Mouse (Mus musculus): ENCODE data around the gene Plcxd3. TPM values are rescaled to one million over a fixed set of nuclear protein-coding genes. Genes with fewer than 3 reads are reported as not detected.

Gene Plcxd3
- 10 to 100 TPM; 31.2 to 35.9 (median 34.6) TPM for total RNA-seq (2022)

DNA sequence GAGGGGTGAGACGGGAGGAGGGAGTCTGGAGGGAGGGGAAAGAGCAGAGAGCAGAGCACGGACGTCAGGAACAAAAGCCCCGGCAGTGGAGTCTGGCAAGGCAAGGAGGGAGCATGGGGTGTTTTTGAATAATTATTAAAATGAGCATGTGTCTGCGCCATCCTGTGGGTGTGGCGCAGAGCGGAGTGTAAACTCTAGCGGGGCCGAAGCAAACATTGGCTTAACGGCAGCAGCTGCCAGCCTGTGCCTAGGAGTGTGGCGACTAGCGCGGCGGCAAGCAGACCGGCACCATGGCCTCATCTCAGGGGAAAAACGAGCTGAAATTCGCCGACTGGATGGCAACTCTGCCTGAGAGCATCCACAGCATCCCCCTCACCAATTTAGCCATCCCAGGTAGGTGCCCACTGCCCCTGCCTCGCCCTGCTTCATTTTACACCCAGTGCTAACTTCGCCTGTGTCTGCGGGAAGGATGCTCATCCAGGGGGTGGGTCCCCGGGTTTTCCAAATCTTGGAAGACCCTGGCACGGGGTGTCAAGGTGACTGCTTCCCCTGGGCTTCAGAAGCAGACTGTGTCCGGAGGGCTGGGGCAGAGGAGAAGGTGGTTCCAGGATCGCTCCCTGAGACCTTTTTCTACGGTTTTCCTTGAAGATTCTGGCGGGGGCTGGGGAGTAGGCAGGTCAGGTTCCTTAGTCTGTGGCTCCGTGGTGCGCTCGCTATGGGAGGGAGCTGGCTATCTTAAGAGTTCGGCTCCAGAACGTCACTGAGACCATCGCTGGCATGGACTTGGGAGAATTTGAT is at the start of gene Plcxd3:
Gene Plcxd3 (plus strand): TSS at position 69 of the 798 bp plus-strand sequence.
- peak in 1 of 2 experiments; percentile 28 for DNase-seq (ENCODE audit: low spot score in 2 of 2)

DNA sequence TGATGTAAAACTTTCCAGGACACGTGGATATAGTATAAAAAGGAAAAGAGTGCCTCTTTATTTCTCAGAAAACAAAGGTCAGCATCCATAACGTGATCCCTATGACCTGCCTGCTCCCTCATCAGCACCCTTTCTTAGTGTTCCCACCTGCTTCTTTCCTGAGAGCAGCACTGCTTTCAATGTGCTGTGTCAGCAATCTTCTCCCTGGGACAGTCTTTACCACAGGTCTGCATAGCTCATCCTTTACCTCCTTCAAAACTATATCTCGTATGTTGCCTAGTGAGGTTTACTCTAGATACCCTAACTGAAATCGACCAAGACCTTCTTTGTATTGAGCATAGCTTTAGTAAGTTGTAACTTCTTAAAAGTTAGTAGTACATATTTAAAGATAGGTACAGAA is 43.4 kb upstream of the Plcxd3 start:
- DNase-seq (ENCODE audit: low spot score in 2 of 2): no peak

DNA sequence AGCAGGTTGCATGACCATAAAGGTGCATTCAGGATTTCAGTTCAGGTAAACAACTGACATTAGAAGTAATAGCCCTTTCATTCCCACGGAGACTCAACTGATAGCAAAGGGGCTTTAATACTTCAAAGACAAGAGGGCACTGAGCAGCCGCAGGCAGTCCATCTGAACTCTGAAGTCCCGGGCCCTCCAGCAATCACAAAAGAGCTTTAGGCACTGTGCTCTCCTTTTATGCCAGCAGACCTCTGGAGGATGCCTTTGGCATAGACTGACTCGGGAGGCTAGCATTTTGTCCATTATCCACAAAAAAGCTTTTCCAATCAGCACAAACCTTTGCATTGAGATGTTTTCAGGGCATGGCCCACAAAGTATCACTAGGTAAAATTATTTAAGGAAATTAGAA is 33.7 kb upstream of the Plcxd3 start:
- DNase-seq (ENCODE audit: low spot score in 2 of 2): no peak

DNA sequence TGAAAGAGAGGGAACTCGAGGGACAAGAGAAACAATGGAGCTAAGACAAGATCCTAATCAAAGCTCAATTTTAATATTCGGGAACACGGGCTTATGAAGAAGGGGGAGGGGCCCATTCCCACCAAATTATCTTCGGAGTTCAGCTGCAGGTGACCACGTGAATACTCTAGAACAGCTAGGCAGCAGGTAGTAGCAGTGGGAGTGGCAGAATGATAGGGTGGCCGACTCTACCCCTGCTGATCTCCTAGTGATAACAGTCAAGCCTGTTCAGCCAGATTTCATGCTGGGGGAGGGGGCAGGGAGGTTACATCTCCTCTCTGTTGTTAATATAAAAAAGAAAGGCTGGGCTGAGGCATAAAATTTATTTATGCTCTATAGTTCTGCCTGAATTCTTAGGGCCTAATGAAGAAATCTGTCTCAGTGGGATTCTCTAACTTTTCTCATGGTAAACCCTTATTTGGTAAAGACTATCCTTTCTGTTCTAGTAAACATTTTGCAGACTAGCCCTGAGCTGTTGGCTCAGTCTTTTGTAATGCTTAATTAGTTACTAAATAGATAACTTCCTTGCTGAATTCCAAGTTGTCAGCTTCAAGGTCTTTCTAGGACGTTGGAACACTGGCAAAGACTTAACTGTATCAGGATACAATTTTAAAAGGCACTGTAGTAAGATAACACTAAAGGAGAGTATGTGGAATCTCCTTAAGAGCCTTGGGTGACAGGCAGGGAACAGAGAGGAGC is 26.3 kb upstream of the Plcxd3 start:
- no peak for DNase-seq (ENCODE audit: low spot score in 2 of 2)

DNA sequence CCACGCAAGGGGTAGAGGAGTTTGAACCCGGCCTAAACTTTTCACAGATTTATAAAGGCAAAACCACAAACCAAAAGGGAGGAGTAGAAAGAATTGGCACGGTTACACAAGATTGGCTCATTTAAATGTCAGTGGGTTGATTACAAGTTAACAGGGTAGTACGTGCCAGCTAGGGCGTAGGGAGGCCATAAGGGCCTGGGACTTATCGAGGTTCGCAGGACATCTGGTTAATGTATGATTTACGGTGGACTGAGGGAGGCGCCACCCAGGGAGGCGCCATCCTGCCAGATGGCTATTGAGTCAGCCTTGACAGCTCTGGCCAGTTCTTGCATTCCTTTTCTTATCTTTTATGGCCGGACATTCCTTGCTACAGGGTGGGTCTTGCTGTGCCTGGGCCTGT is 18.9 kb upstream of the Plcxd3 start:
- no peak for DNase-seq (ENCODE audit: low spot score in 2 of 2)

DNA sequence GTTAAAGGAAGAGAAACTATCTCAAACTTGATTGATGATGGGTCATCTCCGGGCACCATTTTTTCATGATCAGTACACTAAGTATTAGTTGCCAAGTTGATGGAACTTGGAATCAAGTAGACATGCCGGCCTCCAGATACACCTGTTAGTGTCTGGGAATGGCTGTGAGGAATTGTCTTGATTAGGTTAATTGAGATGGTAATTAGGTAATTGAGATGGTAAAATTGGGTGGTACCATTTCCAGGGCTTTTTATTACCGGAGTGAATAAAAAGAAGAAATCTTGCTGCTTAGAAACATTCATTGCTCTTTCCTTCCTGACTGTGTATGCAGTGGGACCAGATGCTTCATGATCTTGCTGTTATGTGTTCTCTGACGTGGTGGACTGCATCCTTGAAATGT is 17.6 kb upstream of the Plcxd3 start:
- no peak for DNase-seq (ENCODE audit: low spot score in 2 of 2)

DNA sequence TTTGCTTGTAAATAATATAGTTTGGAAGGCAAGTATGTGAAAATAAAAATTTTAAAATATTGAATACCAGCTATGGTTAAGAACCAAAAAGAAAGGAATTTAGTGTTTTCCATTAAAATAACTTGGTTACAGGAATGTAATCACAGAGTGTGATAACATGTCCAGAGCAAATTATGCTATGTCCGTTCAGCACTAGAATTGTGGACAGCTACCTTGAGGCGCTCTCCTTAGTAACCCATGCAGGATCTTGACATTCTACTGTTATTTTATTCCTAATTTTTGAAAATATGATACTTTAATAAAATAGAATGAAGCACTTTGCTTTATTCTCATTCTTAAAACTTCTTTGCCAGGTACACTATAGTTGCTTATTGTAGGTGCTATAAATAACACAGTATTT is 7.5 kb upstream of the Plcxd3 start:
- DNase-seq (ENCODE audit: low spot score in 2 of 2): no peak

DNA sequence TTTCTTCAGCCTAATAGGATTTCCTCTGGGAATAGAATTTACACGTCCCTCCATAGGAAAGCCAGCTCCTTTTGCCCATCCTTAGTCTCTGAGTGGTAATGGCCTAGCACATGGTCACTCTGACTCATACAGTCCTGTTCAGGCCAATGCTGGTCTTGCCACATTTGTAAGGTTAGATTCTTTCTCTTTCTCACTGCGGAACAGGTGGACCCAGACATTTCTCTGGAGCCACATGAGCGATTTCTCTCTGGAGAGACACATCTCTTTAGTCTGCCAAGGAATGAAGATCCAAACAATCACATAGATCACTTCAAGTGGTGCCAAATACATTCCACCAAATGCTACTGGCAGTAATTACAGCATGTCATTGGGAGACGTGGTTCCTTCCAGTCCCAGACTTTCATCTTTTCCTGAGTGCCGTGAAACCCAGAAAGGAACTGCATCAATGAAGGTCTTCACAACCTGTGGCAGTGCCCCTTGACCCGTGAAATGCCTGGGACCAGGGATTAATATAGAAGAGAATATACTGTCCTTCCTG is 769 bp upstream of the Plcxd3 start:
- DNase-seq (ENCODE audit: low spot score in 2 of 2): no peak

DNA sequence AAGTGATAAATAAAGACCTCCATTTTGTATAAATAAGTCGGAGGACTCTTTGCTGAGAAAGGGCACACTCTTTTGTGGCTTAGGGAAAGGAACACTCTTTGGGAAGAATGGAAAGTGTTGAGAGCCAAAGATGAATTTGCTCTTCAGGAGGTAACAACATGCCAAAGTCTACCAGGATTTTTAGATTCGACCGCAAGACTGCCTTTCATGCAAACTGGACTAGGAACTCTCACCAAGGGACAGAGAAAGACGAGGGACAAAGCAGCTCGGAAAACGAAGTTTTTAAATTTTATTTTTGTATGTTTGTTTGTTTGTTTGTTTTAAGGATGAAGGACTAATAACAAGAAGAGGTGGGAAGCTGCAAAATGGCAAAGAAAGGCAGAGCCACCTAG is 264 bp upstream of the Plcxd3 start:
- no peak for DNase-seq (ENCODE audit: low spot score in 2 of 2)

DNA sequence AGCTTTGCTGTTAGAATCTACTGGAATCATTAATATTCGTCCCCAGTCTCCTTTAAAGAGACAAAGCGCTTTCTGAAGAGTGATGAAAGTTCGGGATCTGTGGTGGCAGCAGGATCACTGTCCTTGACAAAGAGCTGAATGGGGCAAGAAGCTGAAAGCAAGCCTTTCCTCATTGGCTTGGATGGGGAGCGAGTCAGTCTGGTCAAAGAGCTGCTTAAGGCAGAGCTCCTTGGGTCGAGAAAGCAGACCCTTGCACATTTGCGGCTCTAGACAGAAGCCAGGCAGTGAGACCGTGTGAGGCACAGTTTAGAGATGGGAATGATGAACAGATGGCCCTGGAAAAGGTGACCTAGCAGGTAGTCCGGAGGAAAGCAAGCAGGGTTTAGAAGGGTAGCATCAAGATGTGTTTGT is 935 bp downstream of the Plcxd3 start:
- DNase-seq (ENCODE audit: low spot score in 2 of 2): no peak

DNA sequence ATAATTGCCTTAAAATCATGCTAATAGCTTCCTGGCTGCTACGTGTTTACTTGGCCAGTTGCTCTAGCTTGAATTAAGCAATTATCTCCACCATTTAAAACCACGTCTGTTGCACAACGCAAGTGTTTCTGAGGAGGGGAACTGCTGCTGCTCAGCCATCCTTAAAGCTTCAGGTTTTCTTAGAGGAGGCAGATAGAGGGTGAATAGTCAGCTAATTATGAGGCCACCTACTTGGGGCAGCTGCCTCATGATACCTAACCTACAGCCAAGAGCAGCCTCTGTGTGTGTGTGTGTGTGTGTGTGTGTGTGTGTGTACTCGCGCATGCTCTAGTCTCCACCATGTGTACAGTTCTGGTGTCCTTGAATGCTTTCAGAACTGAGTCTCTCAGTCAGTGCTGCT is 3.5 kb downstream of the Plcxd3 start:
- DNase-seq (ENCODE audit: low spot score in 2 of 2): no peak

DNA sequence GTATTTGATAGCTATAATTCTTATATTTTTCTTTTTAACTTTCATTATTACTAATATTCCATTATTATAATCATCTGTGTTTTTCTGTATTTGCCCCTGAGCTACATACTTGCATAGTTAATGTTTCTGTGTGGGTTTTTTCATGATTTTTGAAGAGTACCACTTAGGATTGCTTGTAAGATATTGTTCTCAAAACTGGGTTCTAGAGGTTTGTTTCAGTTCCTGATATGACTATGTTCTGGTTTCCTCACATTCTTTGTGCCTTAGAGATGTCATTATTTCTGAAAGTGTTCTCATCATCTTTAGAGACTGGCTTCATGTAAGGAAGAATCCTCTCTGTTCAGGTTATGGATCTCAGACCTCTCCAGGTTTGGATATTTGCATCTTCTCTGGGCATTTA is 12.5 kb downstream of the Plcxd3 start:
- DNase-seq (ENCODE audit: low spot score in 2 of 2): no peak

DNA sequence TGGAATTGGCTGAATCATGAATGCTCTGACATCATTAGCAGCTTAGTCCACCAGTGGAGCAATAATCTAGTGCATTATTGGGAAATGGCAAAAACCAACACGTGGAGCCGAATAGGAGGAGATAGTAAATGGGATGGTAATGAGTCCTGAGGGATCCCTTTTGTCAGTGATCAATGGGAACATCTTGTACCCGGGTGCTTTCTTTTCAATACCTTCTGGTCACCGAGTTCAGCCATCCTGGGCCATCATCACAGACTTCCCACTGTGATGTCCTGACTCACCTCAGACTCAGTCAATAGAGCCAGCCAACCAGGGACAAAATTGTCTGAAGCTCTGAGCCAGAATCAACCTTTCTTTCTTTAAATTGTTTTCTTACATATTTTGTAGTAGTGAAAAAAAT is 24.8 kb downstream of the Plcxd3 start:
- no peak for DNase-seq (ENCODE audit: low spot score in 2 of 2)

DNA sequence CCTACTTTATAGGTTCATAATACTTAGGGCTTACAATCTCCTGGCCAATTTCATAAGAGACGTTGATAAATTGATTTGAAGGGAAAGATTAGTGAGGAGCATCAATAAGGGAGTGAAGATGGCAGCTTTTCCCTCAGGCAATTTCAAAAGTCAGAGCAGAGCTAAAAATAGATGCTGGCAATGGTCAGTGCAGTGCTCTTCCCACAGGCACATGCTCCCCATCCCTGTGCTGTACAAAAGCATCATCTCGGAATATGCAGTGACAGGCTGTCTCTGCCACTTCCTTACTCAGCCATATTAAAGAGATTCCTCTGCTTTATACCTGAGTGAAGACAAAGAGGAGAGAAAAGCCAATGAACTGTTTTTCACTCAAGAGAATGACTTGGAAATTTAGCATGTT is 36.0 kb downstream of the Plcxd3 start:
- DNase-seq (ENCODE audit: low spot score in 2 of 2): no peak

DNA sequence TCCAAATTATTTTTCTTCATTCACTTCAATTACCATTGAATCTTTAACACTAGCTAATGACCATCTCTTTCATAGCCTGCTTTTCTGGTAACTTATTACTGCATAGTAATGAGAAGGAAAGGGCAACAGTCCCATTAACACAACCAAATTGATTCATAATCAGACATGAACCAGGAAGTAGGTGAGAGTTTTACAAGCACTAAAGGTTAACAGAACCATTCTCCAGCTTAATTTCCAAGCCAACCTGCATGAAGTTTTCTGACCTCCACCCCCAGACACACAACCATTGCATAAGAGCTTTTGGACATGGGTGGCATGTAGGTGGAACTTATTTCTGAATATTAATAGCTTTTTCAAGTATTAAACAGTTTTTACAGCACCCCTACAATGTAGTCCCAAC is 64.8 kb downstream of the Plcxd3 start:
- no peak for DNase-seq (ENCODE audit: low spot score in 2 of 2)

DNA sequence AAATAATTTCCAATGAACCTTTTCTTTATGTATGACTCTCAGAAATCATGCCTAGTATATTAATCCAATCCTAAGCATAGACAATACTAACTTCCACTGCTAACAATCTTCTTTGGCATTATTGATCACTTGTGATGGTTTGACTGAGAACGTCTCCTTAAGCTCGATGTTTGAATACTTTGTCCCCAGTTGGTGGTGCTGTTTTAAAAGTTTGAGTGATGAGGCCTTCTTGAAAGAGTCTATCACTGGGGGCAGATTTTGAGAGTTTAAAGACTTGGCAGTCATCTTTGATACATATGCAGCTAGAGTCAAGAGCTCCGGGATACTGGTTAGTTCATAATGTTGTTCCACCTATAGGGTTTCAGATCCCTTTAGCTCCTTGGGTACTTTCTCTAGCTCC is 120.9 kb downstream of the Plcxd3 start:
- no peak for DNase-seq (ENCODE audit: low spot score in 2 of 2)

DNA sequence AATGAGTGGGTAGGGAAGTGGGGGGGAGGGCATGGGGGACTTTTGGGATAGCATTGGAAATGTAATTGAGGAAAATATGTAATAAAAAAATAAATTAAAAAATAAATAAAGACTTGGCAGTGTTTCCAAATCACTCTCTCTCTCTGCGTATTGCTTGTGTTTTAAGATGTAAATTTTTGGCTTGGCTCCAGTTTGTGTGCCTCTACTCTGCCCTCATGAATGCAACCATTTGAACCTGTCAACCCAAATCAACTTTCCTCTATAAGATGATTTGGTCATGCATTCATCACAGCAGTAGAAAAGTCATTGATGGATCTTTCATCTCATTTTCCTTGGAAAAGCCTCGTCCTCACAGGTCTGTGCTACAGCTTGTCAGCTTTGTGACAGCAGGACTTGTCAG is 121.7 kb downstream of the Plcxd3 start:
- DNase-seq (ENCODE audit: low spot score in 2 of 2): no peak

DNA sequence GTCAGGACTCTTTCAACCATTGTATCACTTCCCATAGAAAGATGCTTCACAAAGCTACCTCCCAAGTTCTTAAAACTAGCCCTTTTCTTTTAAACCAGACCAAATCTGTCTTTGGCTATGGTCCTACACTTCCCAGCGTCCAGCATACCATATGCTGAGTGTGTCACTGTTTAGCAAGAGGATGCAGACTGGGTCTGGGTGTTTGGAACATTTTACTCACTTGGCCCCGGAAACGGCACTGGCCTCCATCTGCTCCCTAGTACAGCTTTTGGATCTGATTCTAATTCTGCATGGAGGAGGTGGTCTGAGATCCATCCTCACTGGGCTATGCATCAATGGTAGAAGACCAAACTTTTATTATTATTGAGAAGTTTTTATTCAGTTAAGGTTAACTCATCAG is 122.7 kb downstream of the Plcxd3 start:
- no peak for DNase-seq (ENCODE audit: low spot score in 2 of 2)

DNA sequence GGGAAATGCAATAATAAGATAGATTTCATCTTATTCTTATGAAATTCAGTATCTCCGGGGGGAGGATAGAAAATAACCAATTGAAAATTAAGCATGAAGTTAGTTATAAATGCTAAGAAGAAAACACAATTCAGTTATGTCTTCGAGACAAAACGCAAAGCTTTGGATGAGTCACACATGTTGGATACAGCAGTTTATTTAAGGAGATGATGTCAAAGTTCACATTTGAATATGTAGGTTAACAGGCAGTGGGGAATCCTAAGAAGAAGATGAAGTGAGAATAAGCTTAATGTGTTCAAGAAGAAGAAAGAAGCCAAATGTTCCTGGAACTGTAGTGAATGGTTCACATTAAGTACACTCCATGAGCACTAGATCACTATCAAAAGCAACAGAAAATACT is 128.1 kb downstream of the Plcxd3 start:
- DNase-seq (ENCODE audit: low spot score in 2 of 2): no peak

DNA sequence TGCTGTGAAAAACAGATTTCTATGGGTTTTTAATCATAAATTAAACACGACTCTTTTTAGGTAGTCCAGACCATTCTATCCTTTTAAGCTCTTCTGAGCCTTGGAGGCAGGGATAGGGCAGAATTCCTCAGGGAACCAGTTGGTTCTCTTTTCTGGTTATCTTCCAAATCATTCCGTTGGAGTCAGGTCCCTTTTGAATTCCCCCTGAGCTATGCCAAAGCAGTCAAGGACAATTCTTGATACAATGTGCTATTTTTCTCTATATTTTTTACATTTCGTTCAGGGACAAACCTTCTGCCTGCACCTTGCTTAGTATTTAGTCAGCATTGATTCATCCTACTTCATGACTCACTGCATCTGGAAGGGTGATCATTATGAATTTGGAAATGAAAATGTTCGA is 128.5 kb downstream of the Plcxd3 start:
- no peak for DNase-seq (ENCODE audit: low spot score in 2 of 2)

DNA sequence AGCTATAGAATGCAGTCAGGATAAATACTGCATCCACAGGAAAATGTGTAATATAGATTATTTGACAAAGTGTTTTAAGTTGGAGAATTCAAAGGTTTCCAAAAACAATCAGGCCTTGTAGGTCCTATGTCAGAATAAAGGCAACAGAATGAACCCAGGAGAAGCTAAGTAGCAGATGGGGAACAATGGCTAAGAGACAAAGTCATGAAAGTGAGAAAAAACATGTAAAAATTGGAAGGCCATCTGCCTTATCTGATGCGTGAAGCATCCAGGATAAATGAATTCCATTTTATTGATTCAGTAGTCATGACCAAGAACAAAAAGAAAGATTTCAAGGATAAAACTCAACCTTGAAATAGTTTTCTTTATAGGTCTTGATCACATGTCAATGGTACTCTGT is 139.4 kb downstream of the Plcxd3 start:
- no peak for DNase-seq (ENCODE audit: low spot score in 2 of 2)

DNA sequence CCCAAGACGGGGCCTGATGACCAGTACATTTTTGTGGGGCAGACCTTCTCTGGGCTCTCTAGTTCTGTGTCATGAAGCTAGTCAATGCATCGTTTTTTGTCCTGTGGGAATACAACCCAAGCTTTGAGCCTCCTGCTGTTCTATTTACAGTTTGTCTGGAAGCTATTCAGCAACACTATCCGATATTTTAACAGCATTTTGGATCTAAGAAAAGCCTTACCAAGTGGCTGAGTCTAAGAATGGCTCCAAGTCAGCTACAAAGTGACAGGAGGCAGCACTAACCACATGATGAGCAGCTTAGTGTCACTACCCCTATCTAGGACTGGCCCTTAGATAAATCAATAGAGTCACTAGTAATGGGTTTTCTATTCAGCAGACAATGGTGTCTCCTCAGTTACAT is 149.3 kb downstream of the Plcxd3 start:
- DNase-seq (ENCODE audit: low spot score in 2 of 2): no peak

DNA sequence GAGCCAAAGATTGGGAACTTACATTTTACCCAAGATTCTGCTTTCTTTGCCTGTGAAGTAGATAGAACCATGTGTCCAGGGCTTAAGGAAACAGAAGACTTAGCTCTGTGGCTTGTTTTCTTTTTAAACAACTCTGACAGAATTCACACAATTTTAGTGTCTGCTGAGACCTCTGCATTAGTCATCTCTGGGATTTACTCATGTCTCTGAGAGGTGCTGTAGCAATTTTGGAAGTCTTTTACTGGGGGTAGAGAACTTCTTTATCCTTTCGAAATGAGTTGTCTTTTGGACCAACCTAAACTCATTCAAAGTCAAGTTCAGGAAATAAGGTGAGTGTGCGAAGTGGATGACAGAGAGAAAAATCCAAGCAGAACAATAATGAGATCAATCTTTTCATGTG is 158.4 kb downstream of the Plcxd3 start:
- no peak for DNase-seq (ENCODE audit: low spot score in 2 of 2)

Measured in left cerebral cortex, adult 8-10 months (tissue).